Mouse (Mus musculus) testis, adult 2 months (tissue): ENCODE measurements at regions not wholly inside any gene's neighbourhood (a gene's known extent, or its start where the extent isn't known, plus 50 kb on each side); places are given as distances from the start of the nearest gene placed in this dataset.

Experiments used
- H3K27ac ChIP-seq: fragments of 200-500 bp; 2 replicates; pipeline ENCODE4 v1.5.1; 2012; ENCODE audit warnings: low read depth, low read length; ENCODE audit not compliant: control insufficient read depth, insufficient read depth
- H3K27me3 ChIP-seq: fragments of 200-500 bp; 2 replicates; pipeline ENCODE4 v1.6.1; 2012; ENCODE audit warnings: mild to moderate bottlenecking, low read length, moderate library complexity; ENCODE audit not compliant: control insufficient read depth, insufficient read depth
- H3K36me3 ChIP-seq: fragments of 200-500 bp; 2 replicates; pipeline ENCODE4 v1.6.1; 2012; ENCODE audit warnings: mild to moderate bottlenecking, low read length; ENCODE audit not compliant: control insufficient read depth, insufficient read depth
- H3K4me1 ChIP-seq: fragments of 200-500 bp; 2 replicates; pipeline ENCODE4 v1.6.1; 2012; ENCODE audit warnings: low read length; ENCODE audit not compliant: control insufficient read depth, insufficient read depth
- H3K4me3 ChIP-seq: fragments of 200-500 bp; 2 replicates; pipeline ENCODE4 v1.5.1; 2012; ENCODE audit warnings: low read depth, mild to moderate bottlenecking, low read length, moderate library complexity, mixed read lengths; ENCODE audit not compliant: control insufficient read depth
- CTCF ChIP-seq: fragments of 200-500 bp; IDR thresholded peaks from 2 replicates; pipeline ENCODE4 v1.5.1; 2012; ENCODE audit warnings: low read depth, mild to moderate bottlenecking, inconsistent platforms, low read length, moderate library complexity; ENCODE audit not compliant: control insufficient read depth, insufficient read depth, insufficient replicate concordance
- POLR2A ChIP-seq: fragments of 200-500 bp; IDR thresholded peaks from 2 replicates; pipeline ENCODE4 v1.6.1; 2012; ENCODE audit warnings: low read depth, mild to moderate bottlenecking, inconsistent platforms, low read length, moderate library complexity; ENCODE audit not compliant: control insufficient read depth

DNA sequence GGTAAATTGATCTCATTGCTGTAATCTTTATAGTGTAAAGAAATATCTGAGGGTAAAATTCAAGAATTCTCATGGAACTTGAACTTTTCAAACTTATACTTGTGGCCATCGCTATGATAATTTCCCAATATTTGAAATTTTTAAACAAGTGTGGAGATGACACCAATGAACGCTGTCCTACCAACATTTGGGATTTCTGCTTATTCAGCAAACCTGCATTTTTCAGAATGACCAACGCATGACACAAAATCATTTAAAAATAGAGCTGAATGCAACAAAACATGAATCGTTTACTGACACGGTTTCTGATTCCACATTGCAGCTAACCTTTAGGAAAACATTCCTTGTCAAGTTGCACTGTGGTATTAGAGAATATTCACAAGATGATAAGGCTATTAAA lies 92.9 kb upstream of the Lsm6 start:
- H3K36me3 ChIP-seq, result no peaks in the 10 kb centered on the region
- no peaks in the 10 kb centered on the region for H3K27me3 ChIP-seq
- no peaks in the 10 kb centered on the region for H3K4me1 ChIP-seq
- H3K27ac ChIP-seq, result no peak overlapping the region
- no peak overlapping the region for H3K4me3 ChIP-seq
- TF ChIP-seq CTCF, result no peak
- no peak for TF ChIP-seq POLR2A

- Histone ChIP-seq H3K27ac (no peak overlapping the region), H3K36me3 (no peaks in the 10 kb centered on the region), H3K4me3 (no peak overlapping the region), H3K27me3 (no peaks in the 10 kb centered on the region), H3K4me1 (no peaks in the 10 kb centered on the region)
- no peak for TF ChIP-seq CTCF
- TF ChIP-seq POLR2A, result no peak
Observed at GRCm38 (mm10) chr8:78930610-78931397, 97.4 kb upstream of the Zfp827 start.

GRCm38 (mm10) chr8:78932069-78932468 lies 96.2 kb upstream of the Zfp827 start:
- H3K4me3 ChIP-seq, result no peak overlapping the region
- TF ChIP-seq POLR2A, result no peak
- no peak for TF ChIP-seq CTCF
- H3K27me3 ChIP-seq, result no peaks in the 10 kb centered on the region
- no peaks in the 10 kb centered on the region for H3K36me3 ChIP-seq
- H3K27ac ChIP-seq, result no peak overlapping the region
- no peaks in the 10 kb centered on the region for H3K4me1 ChIP-seq

- no peak for TF ChIP-seq CTCF
- TF ChIP-seq POLR2A, result no peak
- Histone ChIP-seq H3K36me3 (no peaks in the 10 kb centered on the region), H3K4me1 (no peaks in the 10 kb centered on the region), H3K27me3 (no peaks in the 10 kb centered on the region), H3K4me3 (no peak overlapping the region), H3K27ac (no peak overlapping the region)
Observed at GRCm38 (mm10) chr8:78940049-78940448, 88.2 kb upstream of the Zfp827 start.

DNA sequence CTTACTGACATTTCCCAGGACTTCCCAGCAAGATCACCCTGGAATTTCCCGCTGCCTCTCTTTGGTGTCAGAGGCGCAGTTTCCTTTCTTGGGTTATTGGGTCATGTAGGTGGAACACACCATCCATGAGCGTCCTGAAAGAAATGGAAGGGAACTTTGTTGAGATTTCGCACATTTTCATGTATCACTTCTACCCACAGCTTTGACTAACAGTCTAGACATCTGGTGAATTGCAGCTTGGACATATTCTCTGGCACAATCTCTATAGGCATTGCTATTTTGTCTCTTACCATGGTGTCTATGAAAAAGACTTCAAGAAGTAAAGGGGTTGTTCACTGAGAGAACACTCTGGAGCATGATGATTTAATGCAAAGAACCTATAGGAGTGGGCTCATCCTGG lies 86.7 kb upstream of the Zfp827 start:
- Histone ChIP-seq H3K36me3 (no peaks in the 10 kb centered on the region), H3K4me1 (no peaks in the 10 kb centered on the region), H3K27me3 (no peaks in the 10 kb centered on the region), H3K4me3 (no peak overlapping the region), H3K27ac (no peak overlapping the region)
- TF ChIP-seq POLR2A (no peak), CTCF (no peak)

GRCm38 (mm10) chr8:78944367-78944766 lies 83.9 kb upstream of the Zfp827 start:
- Histone ChIP-seq H3K27me3 (no peaks in the 10 kb centered on the region), H3K36me3 (no peaks in the 10 kb centered on the region), H3K27ac (no peak overlapping the region), H3K4me1 (no peaks in the 10 kb centered on the region), H3K4me3 (no peak overlapping the region)
- TF ChIP-seq CTCF (no peak), POLR2A (no peak)

DNA sequence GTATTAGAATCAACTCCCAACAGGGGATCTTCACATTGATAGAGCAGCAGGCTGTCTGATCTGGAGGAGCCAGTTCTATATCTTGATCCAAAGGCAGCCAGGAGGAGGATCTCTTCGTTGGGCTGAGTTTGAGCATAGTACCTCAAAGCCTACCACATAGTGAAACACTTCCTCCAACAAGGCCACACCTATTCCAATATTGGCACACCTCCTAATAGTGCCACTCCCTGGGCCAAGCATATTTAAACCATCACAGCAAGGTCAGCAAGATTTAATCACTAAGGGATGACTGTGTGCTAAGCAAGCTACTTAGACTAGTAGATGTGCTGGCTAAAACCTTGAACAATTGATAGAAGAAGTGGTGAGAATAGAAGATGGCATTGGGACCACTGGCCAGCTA lies 82.6 kb upstream of the Zfp827 start:
- H3K27ac ChIP-seq, result no peak overlapping the region
- H3K36me3 ChIP-seq, result no peaks in the 10 kb centered on the region
- TF ChIP-seq CTCF (no peak), POLR2A (no peak)
- no peak overlapping the region for H3K4me3 ChIP-seq
- H3K4me1 ChIP-seq, result no peaks in the 10 kb centered on the region
- H3K27me3 ChIP-seq, result no peaks in the 10 kb centered on the region

- no peak overlapping the region for H3K27ac ChIP-seq
- TF ChIP-seq POLR2A (no peak), CTCF (no peak)
- no peaks in the 10 kb centered on the region for H3K27me3 ChIP-seq
- no peaks in the 10 kb centered on the region for H3K36me3 ChIP-seq
- H3K4me3 ChIP-seq, result no peak overlapping the region
- no peaks in the 10 kb centered on the region for H3K4me1 ChIP-seq
Observed at GRCm38 (mm10) chr8:78946085-78946484, 82.2 kb upstream of the Zfp827 start.
